Mouse (Mus musculus) myocyte (in vitro differentiated cells): ENCODE results near the gene Clec11a. TPM values are rescaled to one million over a fixed set of nuclear protein-coding genes. Genes with fewer than 3 reads are reported as not detected.

Source experiments
- H3K27me3 ChIP-seq: one replicate; pipeline ENCODE4 v1.6.1; 2011; ENCODE audit not compliant: control insufficient read depth, insufficient read depth, insufficient read length
- H3K36me3 ChIP-seq: one replicate; pipeline ENCODE4 v1.6.1; 2011; ENCODE audit not compliant: control insufficient read depth, insufficient read depth
- H3K4me2 ChIP-seq: one replicate; pipeline ENCODE4 v1.6.1; 2011; ENCODE audit warnings: low read depth, control low read depth
- H3K4me3 ChIP-seq: one replicate; pipeline ENCODE4 v1.5.1; 2011; ENCODE audit warnings: mild to moderate bottlenecking, control low read depth, moderate library complexity
- H3K79me2 ChIP-seq: one replicate; pipeline ENCODE4 v1.6.1; 2011; ENCODE audit not compliant: control insufficient read depth, insufficient read depth
- H3ac ChIP-seq: one replicate; pipeline ENCODE4 v1.6.1; 2011; ENCODE audit not compliant: control insufficient read depth, insufficient read length
- CEBPB ChIP-seq: IDR thresholded peaks from 2 replicates; pipeline ENCODE4 v1.6.1; 2011; ENCODE audit warnings: mild to moderate bottlenecking, moderate library complexity; ENCODE audit not compliant: poor library complexity, insufficient read depth, severe bottlenecking
- E2F4 ChIP-seq: IDR thresholded peaks from one replicate; pipeline ENCODE4 v1.6.1; 2011; ENCODE audit warnings: mild to moderate bottlenecking, control low read depth, moderate library complexity; ENCODE audit not compliant: insufficient read depth
- MAX ChIP-seq: IDR thresholded peaks from one replicate; pipeline ENCODE4 v1.6.1; 2011; ENCODE audit warnings: low read depth, mild to moderate bottlenecking, control low read depth
- MYOD1 ChIP-seq, 3 experiments: IDR thresholded peaks; one replicate each; pipeline ENCODE4 v1.6.1; 2011; ENCODE audit warnings: control low read depth in 2 of 3, low read depth in 2 of 3, mild to moderate bottlenecking in 2 of 3, moderate library complexity in 1 of 3; ENCODE audit not compliant: insufficient read length in 2 of 3, control insufficient read depth in 1 of 3
- MYOG ChIP-seq, 3 experiments: IDR thresholded peaks; one replicate each; pipeline ENCODE4 v1.6.1; 2011; ENCODE audit warnings: control low read depth in 2 of 3, low read depth in 2 of 3, mild to moderate bottlenecking in 2 of 3; ENCODE audit not compliant: insufficient read length in 2 of 3, control insufficient read depth in 1 of 3, insufficient read depth in 1 of 3
- POLR2A ChIP-seq: IDR thresholded peaks from one replicate; pipeline ENCODE4 v1.6.1; 2011; ENCODE audit warnings: low read depth, mild to moderate bottlenecking, control low read depth, moderate library complexity; ENCODE audit not compliant: insufficient read length
- POLR2AphosphoS2 ChIP-seq: IDR thresholded peaks from one replicate; pipeline ENCODE4 v1.6.1; 2011; ENCODE audit warnings: low read depth, control low read depth; ENCODE audit not compliant: insufficient read length
- REST ChIP-seq: IDR thresholded peaks from one replicate; pipeline ENCODE4 v1.6.1; 2011; ENCODE audit warnings: mild to moderate bottlenecking, control low read depth, moderate library complexity; ENCODE audit not compliant: insufficient read depth, insufficient read length
- SRF ChIP-seq: IDR thresholded peaks from one replicate; pipeline ENCODE4 v1.6.1; 2011; ENCODE audit warnings: low read depth; ENCODE audit not compliant: control insufficient read depth, insufficient read length
- TCF12 ChIP-seq: IDR thresholded peaks from one replicate; pipeline ENCODE4 v1.6.1; 2011; ENCODE audit warnings: mild to moderate bottlenecking, control low read depth; ENCODE audit not compliant: poor library complexity, insufficient read depth, severe bottlenecking
- TCF3 ChIP-seq: IDR thresholded peaks from one replicate; pipeline ENCODE4 v1.6.1; 2011; ENCODE audit warnings: low read depth, control low read depth; ENCODE audit not compliant: insufficient read length
- USF1 ChIP-seq: IDR thresholded peaks from one replicate; pipeline ENCODE4 v1.6.1; 2011; ENCODE audit warnings: low read depth, mild to moderate bottlenecking, control low read depth, moderate library complexity
- polyA plus RNA-seq: library from polyadenylated mRNA; unstranded; fragments of >200 nt; fragmentation: generic; extraction: Trizol; gene quantifications from one replicate; pipeline ENCODE4 v1.2.1, GENCODE M21; 2012; ENCODE audit warnings: missing spikeins

Gene Clec11a
- polyA plus RNA-seq, 1 experiment = 0.60 TPM

- H3K27me3 ChIP-seq = peaks cover 76% of the 10 kb centered on the region
- no peak for TF ChIP-seq USF1
- no peak for TF ChIP-seq E2F4
- no peak for TF ChIP-seq SRF
- no peak for TF ChIP-seq MYOG (IDR thresholded peaks at IDR 0.05; ENCODE audit: control insufficient read depth in 1 of 3, insufficient read depth in 1 of 3, insufficient read length in 2 of 3, low read depth in 2 of 3)
- no peak for TF ChIP-seq MAX
- no peak for TF ChIP-seq TCF12
- TF ChIP-seq MYOD1 (IDR thresholded peaks at IDR 0.05; ENCODE audit: control insufficient read depth in 1 of 3, insufficient read length in 2 of 3, low read depth in 2 of 3) = no peak
- TF ChIP-seq TCF3 = no peak
- no peak for TF ChIP-seq CEBPB
- no peak for TF ChIP-seq REST
- no peak for TF ChIP-seq POLR2A
- TF ChIP-seq POLR2AphosphoS2 = no peak
These were observed 35.0 kb upstream of the Clec11a start for GRCm38 (mm10) chr7:44341714-44342113.

DNA sequence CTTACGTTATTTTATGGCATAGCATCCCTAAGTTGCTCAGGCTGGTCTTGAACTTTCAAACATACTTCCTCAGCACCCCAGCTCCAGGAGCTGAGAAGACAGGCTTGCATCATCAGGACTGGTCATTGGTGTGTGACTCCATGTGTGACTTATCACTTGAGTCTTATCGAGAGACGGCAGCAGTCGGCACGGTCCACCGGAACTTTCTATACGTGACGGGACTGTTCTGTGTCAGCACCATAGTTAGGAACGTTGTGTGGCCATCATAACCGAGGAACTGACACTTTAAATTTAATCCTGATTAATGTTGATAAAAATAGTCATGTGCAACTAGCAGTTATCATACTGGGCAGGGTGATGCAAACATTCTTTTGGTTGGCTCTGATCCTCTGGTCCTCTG, 34.4 kb upstream of the Clec11a start:
- no peak overlapping the region for H3K4me3 ChIP-seq
- no peak overlapping the region for H3K4me2 ChIP-seq
- no peaks in the 10 kb centered on the region for H3K79me2 ChIP-seq
- H3ac ChIP-seq = no peak overlapping the region
- no peak for TF ChIP-seq MAX
- no peak for TF ChIP-seq POLR2A
- no peak for TF ChIP-seq CEBPB
- TF ChIP-seq MYOD1 (IDR thresholded peaks at IDR 0.05; ENCODE audit: control insufficient read depth in 1 of 3, insufficient read length in 2 of 3, low read depth in 2 of 3) = no peak
- TF ChIP-seq USF1 = no peak
- no peak for TF ChIP-seq MYOG (IDR thresholded peaks at IDR 0.05; ENCODE audit: control insufficient read depth in 1 of 3, insufficient read depth in 1 of 3, insufficient read length in 2 of 3, low read depth in 2 of 3)
- peaks cover 79% of the 10 kb centered on the region for H3K27me3 ChIP-seq
- H3K36me3 ChIP-seq = no peaks in the 10 kb centered on the region

More at GRCm38 (mm10) chr7:44341714-44342113, 35.0 kb upstream of the Clec11a start:
- H3K36me3 ChIP-seq = no peaks in the 10 kb centered on the region
- no peak overlapping the region for H3K4me2 ChIP-seq
- H3ac ChIP-seq = no peak overlapping the region
- no peak overlapping the region for H3K4me3 ChIP-seq
- H3K79me2 ChIP-seq = no peaks in the 10 kb centered on the region

GRCm38 (mm10) chr7:44340226-44340625, 33.5 kb upstream of the Clec11a start:
- no peak overlapping the region for H3ac ChIP-seq
- peaks cover 75% of the 10 kb centered on the region for H3K27me3 ChIP-seq

GRCm38 (mm10) chr7:44337121-44337849, 30.6 kb upstream of the Clec11a start:
- Histone ChIP-seq H3K79me2 (no peaks in the 10 kb centered on the region), H3K36me3 (no peaks in the 10 kb centered on the region), H3K4me2 (no peak overlapping the region), H3ac (no peak overlapping the region), H3K27me3 (peaks cover 51% of the 10 kb centered on the region), H3K4me3 (no peak overlapping the region)
- no peak for TF ChIP-seq E2F4
- no peak for TF ChIP-seq SRF
- TF ChIP-seq MAX = no peak
- no peak for TF ChIP-seq POLR2A
- TF ChIP-seq POLR2AphosphoS2 = no peak
- TF ChIP-seq TCF12 = no peak
- no peak for TF ChIP-seq REST
- TF ChIP-seq CEBPB = no peak
- TF ChIP-seq MYOG (IDR thresholded peaks at IDR 0.05; ENCODE audit: control insufficient read depth in 1 of 3, insufficient read depth in 1 of 3, insufficient read length in 2 of 3, low read depth in 2 of 3) = no peak
- TF ChIP-seq USF1 = no peak
- no peak for TF ChIP-seq TCF3
- no peak for TF ChIP-seq MYOD1 (IDR thresholded peaks at IDR 0.05; ENCODE audit: control insufficient read depth in 1 of 3, insufficient read length in 2 of 3, low read depth in 2 of 3)

More at GRCm38 (mm10) chr7:44340226-44340625, 33.5 kb upstream of the Clec11a start:
- Histone ChIP-seq H3K36me3 (no peaks in the 10 kb centered on the region), H3K4me2 (no peak overlapping the region), H3K4me3 (no peak overlapping the region), H3K79me2 (no peaks in the 10 kb centered on the region)
- TF ChIP-seq MYOG (IDR thresholded peaks at IDR 0.05; ENCODE audit: control insufficient read depth in 1 of 3, insufficient read depth in 1 of 3, insufficient read length in 2 of 3, low read depth in 2 of 3) = no peak
- TF ChIP-seq MYOD1 (IDR thresholded peaks at IDR 0.05; ENCODE audit: control insufficient read depth in 1 of 3, insufficient read length in 2 of 3, low read depth in 2 of 3) = no peak
- no peak for TF ChIP-seq TCF12
- no peak for TF ChIP-seq E2F4
- TF ChIP-seq POLR2A = no peak
